In the genomic region with DNA sequence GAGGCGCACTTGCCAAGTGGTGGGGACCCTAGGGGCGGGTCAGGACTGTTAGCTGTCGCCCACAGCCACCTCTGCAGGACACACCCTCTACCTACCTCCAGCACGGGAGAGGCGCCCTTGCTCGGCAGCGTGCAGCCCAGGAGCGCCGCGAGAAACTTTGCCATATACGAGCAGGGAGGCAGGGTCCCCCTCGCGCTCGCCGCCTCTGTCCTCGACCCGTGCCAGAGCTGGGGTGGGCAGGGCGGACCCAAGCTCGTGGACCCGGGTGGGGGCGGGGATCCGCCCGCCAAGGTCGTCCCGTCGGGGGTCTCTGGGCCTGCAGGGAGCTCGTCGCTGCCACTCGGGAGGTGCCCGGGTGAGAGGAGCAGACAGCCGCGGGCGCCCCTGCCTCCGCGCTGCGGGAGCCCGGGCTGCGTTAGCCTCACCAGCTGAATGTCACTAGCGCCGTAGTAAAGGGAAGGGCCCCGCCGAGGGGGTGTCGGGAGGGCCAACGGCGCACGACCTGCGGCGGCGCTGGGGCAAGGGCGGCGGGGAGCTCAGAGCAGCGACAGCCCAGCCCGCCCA, we compare ENCODE assay signal across 8 mouse cellular contexts. TPM values are rescaled to one million over a fixed set of nuclear protein-coding genes. Genes with fewer than 3 reads are reported as not detected.
DNase-seq lines count a peak whose midpoint lies in the region; ATAC-seq and TF ChIP-seq lines count a peak whose summit lies in the region.

A gene (minus strand): TSS at position 417 of the 564 bp plus-strand sequence.

- ATAC-seq in intestine, embryonic 15.5 days: peak; percentile 97
- peak; percentile 94 for ATAC-seq in midbrain, embryonic 11.5 days (ENCODE audit: low FRiP score)

- 0 out of 2 replicates have a peak, but pooled peaks cover 4% of the 10 kb centered on the region for H3K27me3 ChIP-seq in intestine, embryonic 15.5 days (replicated peaks)
- H3K27me3 ChIP-seq in midbrain, embryonic 11.5 days (ENCODE audit: control insufficient read depth, insufficient read depth, low read length): peaks cover 19% of the 10 kb centered on the region

- no peak for TF ChIP-seq POLR2A in bone marrow macrophage, adult 2 months (IDR thresholded peaks at IDR 0.05; ENCODE audit: borderline replicate concordance, low read depth, low read length)

- H3K4me1 ChIP-seq in bone marrow macrophage, adult 2 months (ENCODE audit: control insufficient read depth, insufficient read depth, low read length): no peaks in the 10 kb centered on the region
- H3K4me1 ChIP-seq in intestine, embryonic 15.5 days (replicated peaks): peaks cover 12% of the 10 kb centered on the region; the same call in 1 of the 2 replicates
- peaks cover 11% of the 10 kb centered on the region; the same call in 1 of the 2 replicates for H3K4me1 ChIP-seq in midbrain, embryonic 11.5 days (ENCODE audit: control insufficient read depth, insufficient read depth, low read length)

- H3K4me3 ChIP-seq in bone marrow macrophage, adult 2 months (ENCODE audit: insufficient read depth, low read length): peak within 1 kb of the TSS; percentile 40
- peak within 1 kb of the TSS; percentile 62 for H3K4me3 ChIP-seq in intestine, embryonic 15.5 days (replicated peaks)
- peak within 1 kb of the TSS; percentile 40 for H3K4me3 ChIP-seq in midbrain, embryonic 11.5 days (ENCODE audit: low read depth, low read length)

- peak within 1 kb of the TSS; percentile 100 for H3K4me2 ChIP-seq in intestine, embryonic 15.5 days (replicated peaks)
- peak within 1 kb of the TSS; percentile 100 for H3K4me2 ChIP-seq in midbrain, embryonic 11.5 days

- no peak within 1 kb of the TSS for H3K27ac ChIP-seq in bone marrow macrophage, adult 2 months (ENCODE audit: insufficient read depth, low read depth, low read length)
- no peak within 1 kb of the TSS for H3K27ac ChIP-seq in intestine, embryonic 15.5 days
- no peak within 1 kb of the TSS for H3K27ac ChIP-seq in midbrain, embryonic 11.5 days (ENCODE audit: low read depth, low read length)

- H3K36me3 ChIP-seq in intestine, embryonic 15.5 days: no peaks in the 10 kb centered on the region
- H3K36me3 ChIP-seq in midbrain, embryonic 11.5 days (ENCODE audit: control insufficient read depth, insufficient read depth, low read length): no peaks in the 10 kb centered on the region

- peak within 1 kb of the TSS; percentile 63 for H3K9ac ChIP-seq in intestine, embryonic 15.5 days
- H3K9ac ChIP-seq in midbrain, embryonic 11.5 days (ENCODE audit: low read length): peak within 1 kb of the TSS; percentile 33

- under 1% methylated on average over 51 of the region's 53 CpGs for WGBS in intestine, embryonic 15.5 days
- under 1% methylated on average over 43 of the region's 53 CpGs for WGBS in midbrain, embryonic 11.5 days

- peak; percentile 68 for DNase-seq in embryo, embryonic 11.5 days (ENCODE audit: low read depth, low spot score)
- DNase-seq in gastrocnemius, postnatal 4 days (ENCODE audit: low spot score in 2 of 2): peak; percentile 66 to 80
- peak; percentile 89 for DNase-seq in left cerebral cortex, postnatal 4 days
- DNase-seq in midbrain, embryonic 11.5 days (ENCODE audit: low spot score, missing footprints): peak; percentile 99
- peak; percentile 78 for DNase-seq in right cerebral cortex, postnatal 4 days
- no peak for DNase-seq in spleen, postnatal 36 days (ENCODE audit: low spot score in 2 of 2)

- no peaks in the 10 kb centered on the region for H3K9me3 ChIP-seq in intestine, embryonic 15.5 days
- no peaks in the 10 kb centered on the region for H3K9me3 ChIP-seq in midbrain, embryonic 11.5 days (ENCODE audit: control insufficient read depth, low read length)

- no peak for TF ChIP-seq CTCF in bone marrow macrophage, adult 2 months (IDR thresholded peaks at IDR 0.05; ENCODE audit: low read depth, low read length)

- intact Hi-C loops in left cerebral cortex, postnatal 4 days (cut with DNase I): loop anchor here (10.0 kb wide), 1 partner anchor 166 kb away; no protein-coding TSS in a partner anchor

RNA-seq across cellular contexts. Expression of the gene that starts here (rescaled TPM):
- 42.1 and 46.5 TPM in 2 replicates for polyA plus RNA-seq in bone marrow macrophage, adult 2 months (2012; ENCODE audit: insufficient read depth, insufficient read length, missing spikeins)
- total RNA-seq in gastrocnemius, postnatal 4 days (2021): 1 to 10 TPM; 3.2 to 3.6 TPM
- polyA plus RNA-seq in intestine, embryonic 15.5 days (2015; fragmentation: Nextera tagmentation; extraction: Ambion mirVana): 8.9 and 9.1 TPM in 2 replicates
- total RNA-seq in left cerebral cortex, postnatal 4 days (2021): 10 to 100 TPM; 43.0 to 47.7 TPM
- polyA plus RNA-seq in midbrain, embryonic 11.5 days (2014; fragmentation: Nextera tagmentation; extraction: Ambion mirVana): 28.6 and 29.7 TPM in 2 replicates

Comparison
In these comparisons a context has a peak if more than half of its experiments do, and no peak if none do; other contexts are left out.
1. RNA of the gene that starts here (total RNA-seq): 43.0 to 47.7 TPM in left cerebral cortex, postnatal 4 days; 3.2 to 3.6 TPM in gastrocnemius, postnatal 4 days; every median in the first group is over 4 times any median in the second.
2. DNase-seq: peak in embryo, embryonic 11.5 days (single experiment), gastrocnemius, postnatal 4 days (2 of 2), left cerebral cortex, postnatal 4 days (single experiment), midbrain, embryonic 11.5 days (single experiment) and right cerebral cortex, postnatal 4 days (single experiment); none in spleen, postnatal 36 days (0 of 2).
3. Peak in every context shown above with its lines, with median percentiles within 50 percentile points of each other: H3K4me3 ChIP-seq.